ENCODE assay signal across 16 mouse cellular contexts in genomic region chr13:113592703-113593200, GRCm38 (mm10).
"Had no signal": no experiment of that assay in that cellular context is flagged by ENCODE, and none has a peak within 500 bp of the region (broad histone marks: within the 10 kb centered on the region; RNA-seq: fewer than 3 reads in every experiment).

No protein-coding gene starts in this region.

- DNase-seq: kidney, adult 11 months; layer of hippocampus, postnatal 36 days; liver, embryonic 13.5 days; lung, adult 2 months; retina, postnatal 1 day; right cerebral cortex, postnatal 25 days; spleen, adult 18-20 months; thymus, postnatal 25 days had no signal

- H3K27me3 ChIP-seq: kidney, embryonic 15.5 days; liver, embryonic 13.5 days; megakaryocyte, embryonic 14.5 days; midbrain, embryonic 13.5 days; neural tube, embryonic 13.5 days; stomach, embryonic 15.5 days had no signal

- H3K4me3 ChIP-seq: kidney, embryonic 15.5 days; left cerebral cortex, adult 2 months; liver, embryonic 13.5 days; megakaryocyte, embryonic 14.5 days; midbrain, embryonic 10.5 days; midbrain, embryonic 13.5 days; myocyte; neural tube, embryonic 13.5 days; stomach, embryonic 15.5 days had no signal

- H3K27ac ChIP-seq: kidney, embryonic 15.5 days; left cerebral cortex, adult 2 months; liver, embryonic 13.5 days; midbrain, embryonic 10.5 days; midbrain, embryonic 13.5 days; neural tube, embryonic 13.5 days; stomach, embryonic 15.5 days had no signal
